Mouse (Mus musculus): ENCODE data around the gene Rrp1. TPM values are rescaled to one million over a fixed set of nuclear protein-coding genes. Genes with fewer than 3 reads are reported as not detected.
A peak's percentile ranks its signal among the peaks of the same experiment; 100 is the strongest.

The Rrp1 gene
- polyA plus RNA-seq, 1 experiment from 2014 or later = 259 TPM

- no peak overlapping the region for H3K4me2 ChIP-seq
- 55% methylated on average over 4 of the region's 4 CpGs for WGBS
- no peaks in the 10 kb centered on the region for H3K27me3 ChIP-seq
- H3K36me3 ChIP-seq = 0 out of 2 replicates have a peak, but pooled peaks cover under 1% of the 10 kb centered on the region
- ATAC-seq (ENCODE audit: insufficient number of reproducible peaks, low FRiP score, low TSS enrichment, low read depth) = no peak
- H3K4me3 ChIP-seq = peak overlapping the region; percentile 78; the same call in 1 of the 2 replicates
- peaks cover 34% of the 10 kb centered on the region for H3K4me1 ChIP-seq
- no peak overlapping the region for H3K9ac ChIP-seq
- peak overlapping the region; percentile 81 for H3K27ac ChIP-seq
- H3K9me3 ChIP-seq = no peaks in the 10 kb centered on the region
Measured at GRCm38 (mm10) chr10:78353196-78353595, 59.6 kb downstream of the Rrp1 start.

GRCm38 (mm10) chr10:78352666-78353030 lies 60.2 kb downstream of the Rrp1 start:
- Histone ChIP-seq H3K4me3 (peak overlapping the region; percentile 78), H3K27me3 (no peaks in the 10 kb centered on the region), H3K27ac (peak overlapping the region; percentile 81), H3K36me3 (0 out of 2 replicates have a peak, but pooled peaks cover 3% of the 10 kb centered on the region), H3K4me2 (peak overlapping the region; percentile 81), H3K9ac (peak overlapping the region; percentile 96), H3K9me3 (no peaks in the 10 kb centered on the region), H3K4me1 (peaks cover 36% of the 10 kb centered on the region)
- 18% methylated on average over 8 of the region's 8 CpGs for WGBS
- no peak for ATAC-seq (ENCODE audit: insufficient number of reproducible peaks, low FRiP score, low TSS enrichment, low read depth)

GRCm38 (mm10) chr10:78351887-78352665 lies 60.8 kb downstream of the Rrp1 start, which contains the start of gene Agpat3:
Gene Agpat3 (minus strand): TSS chr10:78352489.
- peak; percentile 30; the same call in 1 of the 2 replicates for ATAC-seq (ENCODE audit: insufficient number of reproducible peaks, low FRiP score, low TSS enrichment, low read depth)
- 0 out of 2 replicates have a peak, but pooled peaks cover 3% of the 10 kb centered on the region for H3K36me3 ChIP-seq
- peak within 1 kb of the TSS; percentile 96 for H3K9ac ChIP-seq
- peak within 1 kb of the TSS; percentile 81 for H3K27ac ChIP-seq
- no peaks in the 10 kb centered on the region for H3K9me3 ChIP-seq
- WGBS = under 1% methylated on average over 69 of the region's 113 CpGs
- H3K4me2 ChIP-seq = peak within 1 kb of the TSS; percentile 81
- peak within 1 kb of the TSS; percentile 78 for H3K4me3 ChIP-seq
- H3K27me3 ChIP-seq = no peaks in the 10 kb centered on the region
- H3K4me1 ChIP-seq = peaks cover 36% of the 10 kb centered on the region

DNA sequence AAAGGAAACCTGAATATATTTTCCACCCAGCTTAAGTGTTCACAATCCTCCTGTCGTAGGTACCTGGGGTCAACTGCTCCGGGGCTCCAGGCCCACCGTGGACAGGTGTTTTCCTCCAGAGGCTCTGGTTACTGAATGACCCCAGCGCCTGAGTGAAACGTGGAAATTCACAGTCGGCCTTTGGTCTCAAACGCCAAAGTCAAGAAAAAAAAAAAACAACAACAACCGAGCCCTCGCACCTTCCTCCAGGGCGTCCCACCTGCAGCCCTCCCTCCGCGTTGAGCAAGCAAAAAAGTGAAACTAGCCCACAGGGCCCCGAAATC lies 61.3 kb downstream of the Rrp1 start:
- WGBS = under 1% methylated on average over 13 of the region's 13 CpGs
- Histone ChIP-seq H3K9me3 (no peaks in the 10 kb centered on the region), H3K27ac (peak overlapping the region; percentile 81), H3K27me3 (no peaks in the 10 kb centered on the region), H3K4me2 (peak overlapping the region; percentile 81), H3K36me3 (0 out of 2 replicates have a peak, but pooled peaks cover 3% of the 10 kb centered on the region), H3K4me1 (peaks cover 36% of the 10 kb centered on the region), H3K9ac (peak overlapping the region; percentile 96), H3K4me3 (peak overlapping the region; percentile 78)
- no peak for ATAC-seq (ENCODE audit: insufficient number of reproducible peaks, low FRiP score, low TSS enrichment, low read depth)

DNA sequence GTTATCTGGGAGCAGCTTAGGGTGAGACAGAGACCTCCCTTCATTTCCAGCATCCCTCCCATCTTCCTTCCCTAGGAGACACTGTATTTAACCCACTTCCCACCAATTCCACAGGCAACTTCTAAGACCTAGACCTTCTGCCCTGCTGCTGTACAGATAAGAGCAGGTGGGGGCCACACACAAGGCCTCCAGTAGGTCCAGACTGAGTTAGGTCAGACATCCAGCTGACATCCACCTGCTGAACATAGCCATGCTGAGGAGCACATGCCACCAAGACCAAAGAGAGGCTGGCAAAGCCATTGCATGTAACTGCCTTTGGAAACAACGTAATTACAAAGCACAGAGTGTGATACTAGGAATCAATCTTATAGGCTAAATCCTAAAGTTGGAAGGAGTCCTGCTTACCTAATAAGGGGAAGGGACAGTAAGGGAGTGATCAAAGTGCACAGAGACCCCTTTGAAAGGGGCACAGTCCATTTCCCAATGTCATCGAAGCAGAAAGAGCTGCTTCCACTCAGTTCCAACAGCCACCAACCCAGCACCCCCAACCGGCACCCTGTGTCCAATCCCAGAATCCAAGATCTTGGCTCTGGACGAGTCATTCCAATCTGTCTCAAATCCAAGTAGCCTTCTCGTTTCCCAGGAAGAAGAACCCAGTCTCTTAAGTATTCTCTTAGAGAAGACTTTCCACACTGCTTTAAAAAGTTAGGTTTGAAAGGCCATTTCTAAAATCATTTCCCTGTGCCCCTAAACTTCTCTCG lies 61.9 kb downstream of the Rrp1 start:
- ATAC-seq (ENCODE audit: insufficient number of reproducible peaks, low FRiP score, low TSS enrichment, low read depth) = no peak
- 28% methylated on average over 6 of the region's 6 CpGs for WGBS

More for the DNA sequence above, 61.9 kb downstream of the Rrp1 start:
- Histone ChIP-seq H3K36me3 (0 out of 2 replicates have a peak, but pooled peaks cover 3% of the 10 kb centered on the region), H3K9me3 (no peaks in the 10 kb centered on the region), H3K4me1 (peaks cover 32% of the 10 kb centered on the region), H3K9ac (peak overlapping the region; percentile 96), H3K4me2 (peak overlapping the region; percentile 81), H3K27ac (peak overlapping the region; percentile 81), H3K27me3 (no peaks in the 10 kb centered on the region), H3K4me3 (peak overlapping the region; percentile 78)

Small RNA genes lying within 50 kb of the gene (microRNA-seq; reads per million reads assigned to microRNA genes)
- gene Mir6410 (not detected), gene Mir6907 (0.61 reads per million), gene Mir6908 (not detected)

Other genes starting within 250 kb of the Rrp1 start
- 38.7 and 42.1 TPM in 2 replicates for gene D10Jhu81e, start 243.3 kb downstream of the Rrp1 start, polyA plus RNA-seq (2015; fragmentation: Nextera tagmentation; extraction: Ambion mirVana)
- 18.5 and 18.9 TPM in 2 replicates for gene Pwp2, start 227.9 kb downstream of the Rrp1 start, polyA plus RNA-seq (2015; fragmentation: Nextera tagmentation; extraction: Ambion mirVana)
- gene Trappc10, start 168.4 kb downstream of the Rrp1 start, polyA plus RNA-seq (2015; fragmentation: Nextera tagmentation; extraction: Ambion mirVana) = 13.3 and 15.6 TPM in 2 replicates
- 111 and 127 TPM in 2 replicates for gene Agpat3, start 60.6 kb downstream of the Rrp1 start, polyA plus RNA-seq (2015; fragmentation: Nextera tagmentation; extraction: Ambion mirVana)
- gene Cstb, start 12.6 kb upstream of the Rrp1 start, polyA plus RNA-seq (2015; fragmentation: Nextera tagmentation; extraction: Ambion mirVana) = 313 and 319 TPM in 2 replicates
- gene Pdxk, start 51.9 kb upstream of the Rrp1 start, polyA plus RNA-seq (2015; fragmentation: Nextera tagmentation; extraction: Ambion mirVana) = 11.9 and 13.1 TPM in 2 replicates
- gene Olfr1358, start 104.4 kb upstream of the Rrp1 start, polyA plus RNA-seq (2015; fragmentation: Nextera tagmentation; extraction: Ambion mirVana) = not detected in 2 replicates
- 77.0 and 86.2 TPM in 2 replicates for gene Ilvbl, start 161.3 kb upstream of the Rrp1 start, polyA plus RNA-seq (2015; fragmentation: Nextera tagmentation; extraction: Ambion mirVana)
- gene Syde1, start 178.9 kb upstream of the Rrp1 start, polyA plus RNA-seq (2015; fragmentation: Nextera tagmentation; extraction: Ambion mirVana) = 20.2 and 20.3 TPM in 2 replicates
- not detected in 2 replicates for gene Olfr1357, start 205.0 kb upstream of the Rrp1 start, polyA plus RNA-seq (2015; fragmentation: Nextera tagmentation; extraction: Ambion mirVana)

All from limb, embryonic 15.5 days (tissue).